Mouse (Mus musculus) mouse trophoblast stem cell (cell line): ENCODE measurements around the gene Ppp1r3f.

Source experiments
- in situ Hi-C, 2 experiments: fragments of 300-500 bp; cut with MseI, MboI; formaldehyde crosslinking; loops; 2 replicates in 1 of 2; 3 replicates in 1 of 2; pipeline ENCODE4 v1.15.1; 2025

Ppp1r3f gene

DNA sequence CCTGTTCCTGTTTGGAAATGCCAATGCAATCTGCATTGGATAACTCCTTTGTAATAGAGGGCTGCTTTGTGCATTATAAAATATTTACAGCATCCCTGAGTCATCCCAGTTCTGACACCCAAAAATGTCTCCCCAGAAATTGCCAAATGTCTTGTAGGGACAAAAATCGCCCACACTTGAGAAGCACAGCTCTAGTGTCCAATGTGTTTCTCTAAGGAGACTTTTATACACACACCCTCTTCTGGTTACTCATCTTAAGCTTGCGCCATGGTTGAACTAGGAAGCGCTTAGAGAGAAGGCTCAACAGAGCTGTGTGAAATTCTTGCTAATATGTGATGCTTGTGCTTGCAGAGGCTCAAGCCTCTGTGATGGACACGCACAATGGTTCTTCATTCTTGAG, 20.6 kb downstream of the Ppp1r3f start:
- in situ Hi-C loops, result no loop called here

DNA sequence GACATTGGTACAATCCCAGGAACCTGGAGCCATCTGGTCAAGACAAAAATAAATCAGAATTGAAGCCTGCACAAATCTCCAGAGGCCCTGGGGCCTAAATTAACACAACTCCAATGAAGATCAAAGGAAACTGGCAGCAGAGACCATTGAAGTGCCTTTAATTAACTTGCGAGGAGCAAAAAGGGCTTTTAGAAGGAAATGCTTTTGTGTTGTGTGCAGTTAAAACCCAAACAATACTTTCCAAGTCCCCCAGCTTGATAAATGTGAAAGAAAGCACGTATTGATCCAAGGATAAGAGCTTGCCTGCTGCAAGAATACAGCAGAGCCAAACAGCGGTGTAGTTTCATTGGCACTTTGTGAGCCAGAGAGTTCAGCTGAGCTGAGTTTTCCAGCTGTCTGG, 49.1 kb downstream of the Ppp1r3f start:
- in situ Hi-C loops, result no loop called here
